Mouse (Mus musculus): Measurements from ENCODE around the gene Ckb.
A peak's percentile ranks its signal among the peaks of the same experiment; 100 is the strongest.
"Not testable (repeated sequence)": the region's sequence is repeated elsewhere in the genome, so short reads cannot be mapped to it uniquely, and the experiment has no call there.

Gene Ckb

DNA sequence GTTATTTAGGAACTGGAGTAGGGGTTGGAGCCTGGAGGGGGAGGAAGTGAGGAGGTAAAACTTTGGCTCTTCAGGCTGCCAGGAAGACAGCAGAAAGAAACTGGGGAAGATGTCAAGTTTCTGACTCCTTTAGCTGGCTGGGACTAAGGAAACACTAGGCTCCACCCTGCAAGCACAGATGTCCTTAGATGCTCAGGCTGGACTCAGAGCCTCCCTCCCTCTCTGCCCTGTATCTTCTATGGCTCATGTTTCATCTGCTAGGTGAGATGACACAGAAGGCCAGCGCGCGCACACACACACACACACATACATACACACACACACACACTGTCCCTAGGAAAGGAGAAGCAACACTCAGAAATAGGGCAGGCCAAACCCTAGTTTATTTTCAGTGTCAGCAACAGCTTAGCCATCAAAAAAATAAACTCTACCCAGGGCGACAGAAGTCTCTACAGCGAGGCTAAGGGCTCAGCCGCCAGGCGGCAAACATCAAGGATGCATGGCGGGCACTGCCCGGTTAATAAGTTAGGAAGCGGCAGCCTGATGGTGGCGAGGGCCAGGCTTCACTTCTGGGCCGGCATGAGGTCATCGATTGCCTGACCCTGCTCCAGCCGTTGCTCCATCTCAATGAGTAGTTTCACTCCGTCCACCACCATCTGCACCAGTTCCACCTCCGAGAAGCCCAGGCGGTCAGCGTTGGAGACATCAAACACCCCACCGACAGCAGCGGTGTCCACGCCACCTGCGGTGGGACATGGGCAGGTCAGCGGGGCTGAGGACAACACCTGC is 2.9 kb downstream of the Ckb start:
- peak; percentile 68 for DNase-seq (ENCODE audit: low read depth)

DNA sequence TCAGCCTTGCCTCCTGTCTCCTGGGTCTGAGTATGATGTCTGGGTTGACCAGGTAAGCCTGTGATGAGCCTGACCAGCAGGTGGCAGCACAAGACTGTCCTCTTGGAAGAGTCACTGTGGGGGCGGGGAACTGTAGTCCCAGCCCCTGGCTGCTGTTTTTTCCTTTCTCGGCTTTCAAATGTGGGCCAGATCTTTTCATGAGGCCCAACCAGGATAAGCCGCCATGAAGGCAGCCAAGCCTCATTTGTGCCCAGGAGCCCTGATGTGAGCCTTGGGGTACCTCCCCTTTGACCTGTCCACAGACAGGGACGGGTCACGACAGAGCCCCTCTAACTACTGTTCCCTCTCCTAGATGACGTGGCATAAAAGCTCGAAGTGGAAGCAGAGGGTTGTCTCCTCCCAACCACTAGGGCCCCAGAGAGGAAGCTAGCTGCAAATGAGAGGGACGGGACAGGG is 3.7 kb downstream of the Ckb start:
- peak; percentile 95 for DNase-seq (ENCODE audit: low read depth)

DNA sequence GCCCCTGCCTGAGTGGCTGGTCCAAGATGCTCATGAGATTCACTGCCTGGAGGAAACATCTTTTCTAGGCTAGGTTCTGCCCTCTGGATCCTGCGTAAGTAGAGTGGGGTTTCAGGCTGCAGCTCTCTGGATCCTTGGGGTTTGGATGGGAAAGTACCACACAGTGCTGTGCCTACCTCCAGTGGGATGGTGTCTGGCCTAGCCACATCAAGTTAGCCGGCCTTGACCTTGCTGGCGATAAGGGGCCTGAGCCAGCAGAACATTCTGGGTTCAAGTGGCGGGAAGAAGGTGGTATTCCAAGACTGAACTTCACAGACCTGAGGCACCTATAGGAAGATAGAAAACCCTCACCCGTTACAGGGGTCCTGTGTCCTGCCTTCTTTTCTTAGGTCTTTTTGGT is 4.7 kb downstream of the Ckb start:
- DNase-seq (ENCODE audit: low read depth), result no peak

DNA sequence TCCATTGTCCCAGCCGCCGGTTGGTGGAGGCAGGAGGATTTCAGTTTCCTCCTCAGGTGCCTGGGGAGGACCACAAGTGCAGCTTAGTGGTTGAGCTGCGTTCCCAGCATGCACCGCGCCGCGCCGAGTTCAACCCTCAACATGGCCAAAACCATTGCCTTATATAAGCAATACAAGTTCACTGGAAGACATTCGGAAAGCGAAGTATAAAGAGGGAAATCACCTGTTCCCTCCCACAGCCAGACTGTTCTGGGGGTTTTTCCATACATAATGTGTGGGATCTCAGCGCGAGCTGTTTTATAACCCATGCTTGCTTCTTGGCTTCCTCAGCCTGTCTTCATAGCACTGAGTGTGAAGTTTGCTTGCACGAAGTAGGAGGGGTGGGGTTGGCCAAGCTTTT is 5.8 kb downstream of the Ckb start:
- DNase-seq (ENCODE audit: low read depth), result no peak

DNA sequence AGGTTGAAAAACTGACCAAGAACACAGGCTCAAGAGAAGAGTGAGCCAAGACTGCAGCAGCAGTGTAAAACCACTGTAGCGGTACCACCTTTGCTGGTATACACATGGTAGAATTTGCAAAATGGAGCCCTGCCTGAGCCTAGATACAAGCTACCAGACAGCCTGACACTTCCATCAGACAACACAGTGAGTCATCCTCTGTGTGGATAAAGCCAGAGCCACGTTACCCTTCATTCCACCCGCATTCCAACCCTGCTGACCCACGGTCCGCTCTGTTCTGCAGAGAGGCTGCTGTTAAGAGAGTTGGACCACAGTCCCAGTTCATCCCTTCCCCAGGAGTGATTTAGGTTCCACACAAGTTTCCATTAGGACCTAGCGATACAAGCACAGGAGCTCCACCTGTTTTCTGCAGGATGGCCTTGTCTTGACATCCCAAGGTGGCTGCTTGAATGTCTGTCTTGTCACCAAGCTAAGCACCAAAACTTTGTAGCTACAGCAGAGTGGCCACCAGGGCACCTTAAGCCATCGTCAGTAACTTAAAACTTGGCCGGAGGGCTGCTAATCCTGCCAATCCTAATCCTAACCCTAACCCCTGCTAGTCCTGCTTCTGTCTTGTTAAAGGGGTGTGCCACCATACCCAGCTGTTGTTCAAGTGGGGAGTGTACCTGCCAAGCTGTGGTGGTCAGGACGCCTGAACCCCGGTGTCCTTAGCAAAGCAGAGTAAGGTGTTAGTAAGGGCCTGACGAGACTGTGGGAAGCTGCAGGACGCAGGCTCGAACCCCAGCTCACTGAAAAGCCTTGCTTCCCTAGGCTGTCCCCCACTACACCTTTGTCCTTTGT is 6.9 kb downstream of the Ckb start:
- no peak for DNase-seq (ENCODE audit: low read depth)

DNA sequence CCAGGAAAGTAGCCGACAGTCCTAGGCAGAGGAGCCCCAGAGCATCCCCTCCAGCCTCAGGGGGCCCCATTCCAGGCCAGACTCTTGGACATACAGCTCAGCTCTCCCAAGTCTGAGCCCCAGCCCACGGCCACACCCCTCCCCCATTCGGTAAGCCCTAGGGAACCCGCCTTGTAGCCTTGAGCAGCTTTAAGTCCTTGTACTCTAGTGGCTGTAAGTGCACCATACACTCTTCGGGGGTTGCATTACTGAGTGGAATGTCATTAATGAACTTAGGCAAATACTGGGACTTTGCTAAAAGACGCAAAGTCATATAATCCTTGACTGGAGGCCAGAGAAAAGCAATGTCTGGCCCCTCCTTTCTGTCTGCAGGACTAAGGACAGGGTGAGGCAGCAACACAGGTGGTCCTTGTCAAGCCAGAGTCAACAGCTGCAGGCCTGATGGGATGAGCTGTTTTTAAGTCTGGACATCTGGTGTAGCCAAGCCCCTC is 7.9 kb downstream of the Ckb start:
- DNase-seq (ENCODE audit: low read depth), result no peak

DNA sequence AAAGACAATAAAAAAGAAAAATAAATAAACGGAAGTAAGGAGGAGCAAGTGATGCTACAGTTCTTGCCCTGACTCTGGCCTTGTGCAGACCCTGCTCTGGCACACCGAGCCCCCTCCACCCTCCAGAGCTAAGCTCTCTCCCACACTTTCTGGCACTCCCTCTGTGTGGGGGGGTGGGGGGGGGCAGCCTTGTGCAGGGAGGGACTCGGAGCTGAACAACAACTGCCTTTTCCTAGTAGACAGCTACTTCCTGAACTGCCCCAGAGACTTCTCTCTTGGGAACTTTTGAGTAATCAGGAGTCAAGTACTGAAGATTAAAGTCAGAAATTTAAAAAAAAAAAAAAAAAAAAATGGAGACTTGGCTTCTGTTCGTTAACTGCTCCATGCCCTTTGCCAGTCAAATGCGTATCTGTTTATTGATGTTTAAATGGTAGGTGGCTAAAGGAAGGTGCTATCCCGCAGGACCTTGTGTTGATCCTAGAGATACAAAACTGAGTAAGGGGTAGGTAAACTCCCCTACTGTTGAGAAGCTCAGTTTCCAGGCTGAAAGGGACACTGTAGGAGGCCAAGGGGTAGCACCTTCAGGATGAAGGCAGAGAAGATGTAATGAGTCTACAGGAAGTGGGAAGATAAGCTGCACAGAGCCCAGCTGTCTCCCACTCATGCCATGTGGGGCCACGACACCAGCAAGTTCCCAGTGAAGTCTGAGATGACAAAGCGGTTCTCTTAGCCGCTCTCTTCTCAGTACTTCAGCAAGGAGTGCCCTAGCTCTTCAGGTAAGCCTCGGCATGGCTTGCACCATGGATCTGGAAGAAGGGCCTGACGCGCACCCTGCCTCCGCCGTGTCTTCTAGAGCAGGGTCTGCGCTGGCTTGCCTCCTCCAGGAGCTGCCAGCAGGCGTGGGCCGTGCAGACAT is 8.7 kb downstream of the Ckb start:
- DNase-seq (ENCODE audit: low read depth), result no peak

DNA sequence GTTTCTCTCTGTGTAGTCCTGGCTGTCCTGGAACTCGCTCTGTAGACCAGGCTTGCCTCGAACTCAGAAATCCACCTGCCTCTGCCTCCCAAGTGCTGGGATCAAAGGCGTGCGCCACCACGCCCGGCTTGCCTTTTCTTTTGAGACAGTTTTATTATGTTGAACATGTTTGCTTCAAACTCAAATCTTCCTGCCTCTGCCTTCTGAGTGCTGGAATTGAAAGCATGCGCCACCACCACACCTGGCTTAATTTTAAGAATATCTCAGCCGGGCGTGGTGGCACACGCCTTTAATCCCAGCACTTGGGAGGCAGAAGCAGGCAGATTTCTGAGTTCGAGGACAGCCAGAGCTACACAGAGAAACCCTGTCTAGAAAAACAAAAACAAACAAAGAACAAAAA is 10.6 kb downstream of the Ckb start:
- not testable (repeated sequence) for DNase-seq (ENCODE audit: low read depth)

DNA sequence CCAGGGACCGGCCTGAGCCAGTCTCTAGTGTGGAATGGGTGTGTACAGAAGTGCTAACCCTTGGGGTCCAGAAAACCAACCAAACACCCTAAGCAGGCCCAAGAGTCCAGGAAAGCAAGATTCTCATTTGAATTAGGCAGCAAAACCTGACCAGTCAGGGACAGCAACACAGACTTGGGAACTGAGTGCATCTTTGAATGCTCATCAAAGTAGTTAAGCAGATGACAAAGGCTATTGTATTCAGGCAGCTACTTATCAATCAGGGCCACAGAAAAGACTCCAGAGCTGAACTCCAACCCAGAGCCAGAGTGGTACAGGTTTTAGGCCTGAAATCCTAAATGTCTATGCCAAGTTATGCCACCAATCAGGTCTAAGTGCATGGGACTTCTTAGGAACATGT is 11.5 kb downstream of the Ckb start:
- no peak for DNase-seq (ENCODE audit: low read depth)

DNA sequence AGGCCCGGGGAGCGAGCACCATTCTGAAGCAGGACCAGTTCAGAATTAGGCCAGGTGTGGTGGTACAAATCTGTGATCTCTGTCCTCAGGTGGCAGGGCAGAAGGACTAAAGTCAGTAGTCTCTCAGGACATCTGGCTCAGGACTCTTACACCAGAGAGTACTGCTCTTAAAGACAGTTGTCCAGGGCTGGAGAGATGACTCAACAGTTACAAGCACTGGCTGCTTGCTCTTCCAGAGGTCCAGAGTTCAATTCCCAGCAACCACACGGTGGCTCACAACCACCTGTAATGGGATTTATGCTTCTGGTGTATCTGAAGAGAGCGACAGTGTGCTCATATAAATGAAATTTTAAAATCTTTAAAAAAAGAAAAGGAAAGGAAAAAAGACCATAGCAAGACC is 12.8 kb downstream of the Ckb start:
- DNase-seq (ENCODE audit: low read depth), result no peak

DNA sequence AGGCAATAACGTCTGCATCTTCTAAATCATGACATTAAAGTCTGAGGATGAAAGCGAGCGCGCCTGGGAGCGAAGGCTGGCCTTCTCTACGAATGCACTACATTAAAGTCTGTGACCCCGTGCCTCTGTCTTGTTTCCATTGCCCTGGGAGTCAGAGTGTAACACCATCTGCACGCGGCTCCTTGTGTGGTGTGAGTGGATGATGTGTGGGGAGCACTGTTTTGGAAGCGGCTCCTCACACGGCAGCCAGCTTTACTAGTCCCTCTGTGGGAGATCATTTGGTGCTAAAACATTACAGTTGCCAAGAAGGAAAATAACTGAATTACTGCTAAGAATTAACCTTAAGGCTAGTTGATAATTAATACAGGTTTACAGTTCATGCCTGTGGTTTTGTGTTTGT is 16.4 kb downstream of the Ckb start:
- DNase-seq (ENCODE audit: low read depth), result no peak

DNA sequence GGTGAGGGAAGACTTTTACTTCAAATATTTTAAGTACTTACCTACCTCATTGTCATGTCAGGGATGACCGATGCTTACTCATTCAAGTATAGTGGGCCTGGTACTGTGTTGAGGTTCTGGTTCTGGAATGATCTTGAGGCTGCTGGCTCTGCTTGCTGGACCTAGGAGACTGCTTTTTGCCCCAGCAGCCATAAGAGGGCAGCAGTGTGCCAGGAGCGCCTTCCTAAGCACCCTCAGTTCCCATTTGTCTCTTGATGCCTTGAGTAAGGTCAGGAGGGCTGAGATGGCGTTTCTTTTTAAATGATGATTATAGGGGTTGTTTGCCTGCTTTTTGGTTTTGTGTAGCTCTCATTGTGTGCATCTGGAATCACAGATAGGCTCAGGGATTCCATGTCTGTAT is 18.7 kb downstream of the Ckb start:
- DNase-seq (ENCODE audit: low read depth), result peak; percentile 78

DNA sequence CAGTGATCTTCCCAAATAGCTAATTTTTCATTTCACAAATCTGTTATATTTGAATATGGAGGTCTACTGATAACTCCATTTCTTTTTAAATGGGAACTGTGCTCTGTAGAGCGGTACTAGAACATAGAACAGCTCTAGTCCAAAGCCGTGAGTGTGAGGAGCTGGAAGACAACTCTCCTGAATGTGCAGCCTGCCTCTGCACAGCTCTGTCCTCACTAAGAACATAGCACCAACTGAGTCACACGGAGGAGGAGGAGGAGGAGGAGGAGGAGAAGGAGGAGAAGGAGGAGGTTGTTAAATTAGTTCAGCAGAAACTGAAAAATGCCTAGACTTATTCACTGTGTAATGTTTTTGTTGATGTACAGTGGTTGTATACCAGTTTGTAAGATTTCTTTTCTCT is 19.2 kb downstream of the Ckb start:
- DNase-seq (ENCODE audit: low read depth), result no peak

DNA sequence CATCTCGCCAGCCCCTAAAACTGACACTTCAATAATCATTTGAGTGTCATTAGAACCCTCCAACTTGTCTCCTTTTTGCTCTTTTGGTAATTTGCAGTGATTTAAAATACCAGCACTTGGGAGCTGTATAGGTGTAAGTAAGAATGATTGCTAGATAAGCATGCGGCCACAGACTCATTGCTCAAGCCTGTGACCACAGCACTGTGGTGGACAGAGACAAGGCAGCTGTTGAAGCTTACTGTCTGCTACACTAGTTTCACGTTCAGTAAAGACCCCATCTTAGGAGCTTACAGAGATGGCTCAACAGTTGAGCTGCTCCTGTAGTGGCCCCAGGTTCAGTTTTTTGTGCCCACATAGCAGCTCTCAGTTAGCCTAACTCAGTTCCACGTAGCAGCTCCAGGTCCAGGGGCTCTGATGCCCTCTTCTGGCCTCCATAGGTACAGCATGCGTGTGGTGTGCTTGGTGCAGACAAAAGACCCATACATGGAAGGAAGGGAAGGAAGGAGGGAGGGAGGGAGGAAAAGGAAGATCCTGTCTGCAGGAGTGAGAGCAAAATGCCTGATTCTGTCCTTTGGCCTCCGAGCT is 24.0 kb downstream of the Ckb start:
- DNase-seq (ENCODE audit: low read depth), result peak; percentile 74

All from 416B (cell line).